Mouse (Mus musculus): ENCODE measurements around the gene Ripk1. TPM values are rescaled to one million over a fixed set of nuclear protein-coding genes. Genes with fewer than 3 reads are reported as not detected.

The Ripk1 gene
- polyA plus RNA-seq, 1 experiment from 2014 or later, result 4.7 TPM

GRCm38 (mm10) chr13:34077492-34078271 lies 75.5 kb downstream of the Ripk1 start, which contains the start of gene Tubb2a:
TSS of gene Tubb2a (minus strand) at chr13:34078007.
- Histone ChIP-seq H3K9ac (replicated peaks; ENCODE audit: low read length) (peak within 1 kb of the TSS; percentile 96), H3K27ac (replicated peaks; ENCODE audit: low read depth, low read length) (peak within 1 kb of the TSS; percentile 95), H3K27me3 (ENCODE audit: control insufficient read depth, insufficient read depth, low read length) (no peaks in the 10 kb centered on the region), H3K36me3 (ENCODE audit: control insufficient read depth, insufficient read depth, low read length) (peaks cover 27% of the 10 kb centered on the region), H3K4me1 (ENCODE audit: control insufficient read depth, insufficient read depth, low read length) (peaks cover 30% of the 10 kb centered on the region), H3K4me2 (ENCODE audit: low read length) (peak within 1 kb of the TSS; percentile 74), H3K4me3 (replicated peaks; ENCODE audit: low read depth, low read length) (peak within 1 kb of the TSS; percentile 92), H3K9me3 (ENCODE audit: control insufficient read depth, low read length) (no peaks in the 10 kb centered on the region)
- peak; percentile 90 for ATAC-seq (ENCODE audit: low FRiP score, low TSS enrichment)
- WGBS, result 1% methylated on average over 45 of the region's 45 CpGs
- peak; percentile 97 for DNase-seq

- WGBS, result 44% methylated on average over 16 of the region's 16 CpGs
- Histone ChIP-seq H3K36me3 (ENCODE audit: control insufficient read depth, insufficient read depth, low read length) (peaks cover 21% of the 10 kb centered on the region), H3K27me3 (ENCODE audit: control insufficient read depth, insufficient read depth, low read length) (no peaks in the 10 kb centered on the region), H3K9ac (replicated peaks; ENCODE audit: low read length) (peak overlapping the region; percentile 96; the same call in 1 of the 2 replicates), H3K4me1 (ENCODE audit: control insufficient read depth, insufficient read depth, low read length) (peaks cover 26% of the 10 kb centered on the region), H3K9me3 (ENCODE audit: control insufficient read depth, low read length) (no peaks in the 10 kb centered on the region), H3K27ac (replicated peaks; ENCODE audit: low read depth, low read length) (peak overlapping the region; percentile 95), H3K4me2 (ENCODE audit: low read length) (peak overlapping the region; percentile 74), H3K4me3 (replicated peaks; ENCODE audit: low read depth, low read length) (peak overlapping the region; percentile 92)
- 0 out of 2 replicates have a peak, but pooled peaks have one; percentile 3 for ATAC-seq (ENCODE audit: low FRiP score, low TSS enrichment)
- no peak for DNase-seq
Observed at GRCm38 (mm10) chr13:34078500-34079280, 76.5 kb downstream of the Ripk1 start.

- no peaks in the 10 kb centered on the region for H3K27me3 ChIP-seq (ENCODE audit: control insufficient read depth, insufficient read depth, low read length)
- DNase-seq (no peak), ATAC-seq (ENCODE audit: low FRiP score, low TSS enrichment) (no peak)
- no peak overlapping the region for H3K4me3 ChIP-seq (replicated peaks; ENCODE audit: low read depth, low read length)
- peaks cover 20% of the 10 kb centered on the region for H3K4me1 ChIP-seq (ENCODE audit: control insufficient read depth, insufficient read depth, low read length)
- no peak overlapping the region for H3K27ac ChIP-seq (replicated peaks; ENCODE audit: low read depth, low read length)
- H3K4me2 ChIP-seq (ENCODE audit: low read length), result no peak overlapping the region
- no peaks in the 10 kb centered on the region for H3K9me3 ChIP-seq (ENCODE audit: control insufficient read depth, low read length)
- 88% methylated on average over 3 of the region's 3 CpGs for WGBS
- H3K9ac ChIP-seq (replicated peaks; ENCODE audit: low read length), result no peak overlapping the region
- peaks cover 14% of the 10 kb centered on the region for H3K36me3 ChIP-seq (ENCODE audit: control insufficient read depth, insufficient read depth, low read length)
Observed at GRCm38 (mm10) chr13:34079801-34080200, 77.6 kb downstream of the Ripk1 start.

GRCm38 (mm10) chr13:34081926-34082325 lies 79.8 kb downstream of the Ripk1 start:
- DNase-seq (no peak), ATAC-seq (ENCODE audit: low FRiP score, low TSS enrichment) (no peak)
- H3K4me2 ChIP-seq (ENCODE audit: low read length), result no peak overlapping the region
- H3K4me1 ChIP-seq (ENCODE audit: control insufficient read depth, insufficient read depth, low read length), result peaks cover 7% of the 10 kb centered on the region
- no peaks in the 10 kb centered on the region for H3K36me3 ChIP-seq (ENCODE audit: control insufficient read depth, insufficient read depth, low read length)
- H3K27ac ChIP-seq (replicated peaks; ENCODE audit: low read depth, low read length), result no peak overlapping the region
- no peak overlapping the region for H3K9ac ChIP-seq (replicated peaks; ENCODE audit: low read length)
- H3K9me3 ChIP-seq (ENCODE audit: control insufficient read depth, low read length), result no peaks in the 10 kb centered on the region
- H3K4me3 ChIP-seq (replicated peaks; ENCODE audit: low read depth, low read length), result no peak overlapping the region
- 59% methylated on average over 4 of the region's 4 CpGs for WGBS
- no peaks in the 10 kb centered on the region for H3K27me3 ChIP-seq (ENCODE audit: control insufficient read depth, insufficient read depth, low read length)

- no peak overlapping the region for H3K4me3 ChIP-seq (replicated peaks; ENCODE audit: low read depth, low read length)
- H3K4me1 ChIP-seq (ENCODE audit: control insufficient read depth, insufficient read depth, low read length), result peaks cover 25% of the 10 kb centered on the region
- no peak overlapping the region for H3K27ac ChIP-seq (replicated peaks; ENCODE audit: low read depth, low read length)
- no peaks in the 10 kb centered on the region for H3K36me3 ChIP-seq (ENCODE audit: control insufficient read depth, insufficient read depth, low read length)
- 80% methylated on average over 9 of the region's 9 CpGs for WGBS
- H3K4me2 ChIP-seq (ENCODE audit: low read length), result no peak overlapping the region
- no peak overlapping the region for H3K9ac ChIP-seq (replicated peaks; ENCODE audit: low read length)
- no peaks in the 10 kb centered on the region for H3K9me3 ChIP-seq (ENCODE audit: control insufficient read depth, low read length)
- no peaks in the 10 kb centered on the region for H3K27me3 ChIP-seq (ENCODE audit: control insufficient read depth, insufficient read depth, low read length)
- DNase-seq (no peak), ATAC-seq (ENCODE audit: low FRiP score, low TSS enrichment) (no peak)
Observed at GRCm38 (mm10) chr13:34084026-34084750, 82.0 kb downstream of the Ripk1 start.

Other genes with a start within 250 kb of the Ripk1 start
- gene Serpinb6e, start 159.0 kb upstream of the Ripk1 start, polyA plus RNA-seq (2014; fragmentation: Nextera tagmentation; extraction: Ambion mirVana), result not detected in 2 replicates
- 0.16 TPM in 1 of 2 replicates, not detected in the other for gene Serpinb6c, start 96.7 kb upstream of the Ripk1 start, polyA plus RNA-seq (2014; fragmentation: Nextera tagmentation; extraction: Ambion mirVana)
- gene Nqo2, start 37.7 kb upstream of the Ripk1 start, polyA plus RNA-seq (2014; fragmentation: Nextera tagmentation; extraction: Ambion mirVana), result 4.7 and 9.4 TPM in 2 replicates
- gene Serpinb6a, start 431 bp downstream of the Ripk1 start, polyA plus RNA-seq (2014; fragmentation: Nextera tagmentation; extraction: Ambion mirVana), result 31.0 and 40.0 TPM in 2 replicates
- gene Bphl, start 35.2 kb downstream of the Ripk1 start, polyA plus RNA-seq (2014; fragmentation: Nextera tagmentation; extraction: Ambion mirVana), result 28.7 and 36.8 TPM in 2 replicates
- gene Tubb2a, start 75.6 kb downstream of the Ripk1 start, polyA plus RNA-seq (2014; fragmentation: Nextera tagmentation; extraction: Ambion mirVana), result 2,201 and 2,712 TPM in 2 replicates
- gene Tubb2b, start 128.1 kb downstream of the Ripk1 start, polyA plus RNA-seq (2014; fragmentation: Nextera tagmentation; extraction: Ambion mirVana), result 758 and 1,005 TPM in 2 replicates
- 79.2 and 96.7 TPM in 2 replicates for gene Psmg4, start 160.6 kb downstream of the Ripk1 start, polyA plus RNA-seq (2014; fragmentation: Nextera tagmentation; extraction: Ambion mirVana)

Data from midbrain, embryonic 14.5 days (tissue).